Mouse (Mus musculus): ENCODE measurements at regions not wholly inside any gene's neighbourhood (a gene's known extent, or its start where the extent isn't known, plus 50 kb on each side); places are given as distances from the start of the nearest gene placed in this dataset.

- no peak overlapping the region for H3K27ac ChIP-seq
- no peak for ATAC-seq (replicated peaks; ENCODE audit: low FRiP score, low read depth)
- H3K27me3 ChIP-seq (ENCODE audit: insufficient read depth, low read length) = no peaks in the 10 kb centered on the region
- H3K9me3 ChIP-seq (replicated peaks; ENCODE audit: low read length) = no peaks in the 10 kb centered on the region
- no peaks in the 10 kb centered on the region for H3K4me1 ChIP-seq (replicated peaks; ENCODE audit: insufficient read depth, low read length)
- no peak for DNase-seq (ENCODE audit: low spot score)
- H3K9ac ChIP-seq (ENCODE audit: low read depth, low read length) = no peak overlapping the region
- H3K4me3 ChIP-seq (replicated peaks; ENCODE audit: low read depth, low read length) = no peak overlapping the region
- no peaks in the 10 kb centered on the region for H3K36me3 ChIP-seq (ENCODE audit: insufficient read depth, low read length)
- WGBS = 90% methylated on average over 9 of the region's 9 CpGs
- no peak for TF ChIP-seq CTCF (IDR thresholded peaks at IDR 0.05; ENCODE audit: low read depth)
- H3K4me2 ChIP-seq (ENCODE audit: low read length) = no peak overlapping the region
Measured at GRCm38 (mm10) chr13:46129236-46129855, 144.2 kb upstream of the Stmnd1 start.

GRCm38 (mm10) chr13:46123446-46123845 lies 150.1 kb upstream of the Stmnd1 start:
- DNase-seq (ENCODE audit: low spot score) = no peak
- WGBS = 60% methylated on average over 3 of the region's 3 CpGs
- H3K9me3 ChIP-seq (replicated peaks; ENCODE audit: low read length) = no peaks in the 10 kb centered on the region

GRCm38 (mm10) chr13:46116576-46116975 lies 151.8 kb upstream of the Atxn1 start:
- no peak overlapping the region for H3K4me2 ChIP-seq (ENCODE audit: low read length)
- H3K4me1 ChIP-seq (replicated peaks; ENCODE audit: insufficient read depth, low read length) = no peaks in the 10 kb centered on the region
- no peaks in the 10 kb centered on the region for H3K27me3 ChIP-seq (ENCODE audit: insufficient read depth, low read length)
- no peak overlapping the region for H3K9ac ChIP-seq (ENCODE audit: low read depth, low read length)
- no peak for TF ChIP-seq CTCF (IDR thresholded peaks at IDR 0.05; ENCODE audit: low read depth)
- H3K27ac ChIP-seq = no peak overlapping the region
- H3K4me3 ChIP-seq (replicated peaks; ENCODE audit: low read depth, low read length) = no peak overlapping the region
- ATAC-seq (replicated peaks; ENCODE audit: low FRiP score, low read depth) (no peak), DNase-seq (ENCODE audit: low spot score) (no peak)
- H3K36me3 ChIP-seq (ENCODE audit: insufficient read depth, low read length) = no peaks in the 10 kb centered on the region
- no peaks in the 10 kb centered on the region for H3K9me3 ChIP-seq (replicated peaks; ENCODE audit: low read length)
- 93% methylated on average over 4 of the region's 4 CpGs for WGBS

More at GRCm38 (mm10) chr13:46123446-46123845, 150.1 kb upstream of the Stmnd1 start:
- no peak overlapping the region for H3K4me2 ChIP-seq (ENCODE audit: low read length)
- no peaks in the 10 kb centered on the region for H3K27me3 ChIP-seq (ENCODE audit: insufficient read depth, low read length)
- no peak overlapping the region for H3K4me3 ChIP-seq (replicated peaks; ENCODE audit: low read depth, low read length)
- no peaks in the 10 kb centered on the region for H3K4me1 ChIP-seq (replicated peaks; ENCODE audit: insufficient read depth, low read length)
- no peaks in the 10 kb centered on the region for H3K36me3 ChIP-seq (ENCODE audit: insufficient read depth, low read length)
- no peak overlapping the region for H3K27ac ChIP-seq
- H3K9ac ChIP-seq (ENCODE audit: low read depth, low read length) = no peak overlapping the region
- no peak for TF ChIP-seq CTCF (IDR thresholded peaks at IDR 0.05; ENCODE audit: low read depth)
- no peak for ATAC-seq (replicated peaks; ENCODE audit: low FRiP score, low read depth)

GRCm38 (mm10) chr13:46104971-46105370 lies 140.2 kb upstream of the Atxn1 start:
- no peaks in the 10 kb centered on the region for H3K9me3 ChIP-seq (replicated peaks; ENCODE audit: low read length)
- TF ChIP-seq CTCF (IDR thresholded peaks at IDR 0.05; ENCODE audit: low read depth) = no peak
- ATAC-seq (replicated peaks; ENCODE audit: low FRiP score, low read depth) (no peak), DNase-seq (ENCODE audit: low spot score) (peak; percentile 57)
- H3K36me3 ChIP-seq (ENCODE audit: insufficient read depth, low read length) = no peaks in the 10 kb centered on the region
- 0 out of 2 replicates have a peak, but pooled peaks cover 3% of the 10 kb centered on the region for H3K4me1 ChIP-seq (replicated peaks; ENCODE audit: insufficient read depth, low read length)
- no peaks in the 10 kb centered on the region for H3K27me3 ChIP-seq (ENCODE audit: insufficient read depth, low read length)
- H3K9ac ChIP-seq (ENCODE audit: low read depth, low read length) = no peak overlapping the region
- no peak overlapping the region for H3K27ac ChIP-seq
- WGBS = 27% methylated on average over 6 of the region's 6 CpGs
- H3K4me2 ChIP-seq (ENCODE audit: low read length) = no peak overlapping the region
- H3K4me3 ChIP-seq (replicated peaks; ENCODE audit: low read depth, low read length) = no peak overlapping the region

- WGBS = 75% methylated on average over 7 of the region's 7 CpGs
- TF ChIP-seq CTCF (IDR thresholded peaks at IDR 0.05; ENCODE audit: low read depth) = no peak
Measured at GRCm38 (mm10) chr13:46098621-46099020, 133.8 kb upstream of the Atxn1 start.

GRCm38 (mm10) chr13:46098131-46098530 lies 133.3 kb upstream of the Atxn1 start:
- TF ChIP-seq CTCF (IDR thresholded peaks at IDR 0.05; ENCODE audit: low read depth) = no peak
- no peak overlapping the region for H3K4me2 ChIP-seq (ENCODE audit: low read length)
- no peak for DNase-seq (ENCODE audit: low spot score)
- H3K27me3 ChIP-seq (ENCODE audit: insufficient read depth, low read length) = no peaks in the 10 kb centered on the region
- WGBS = 83% methylated on average over 7 of the region's 7 CpGs
- H3K9ac ChIP-seq (ENCODE audit: low read depth, low read length) = no peak overlapping the region
- H3K27ac ChIP-seq = no peak overlapping the region
- H3K36me3 ChIP-seq (ENCODE audit: insufficient read depth, low read length) = no peaks in the 10 kb centered on the region
- H3K9me3 ChIP-seq (replicated peaks; ENCODE audit: low read length) = no peaks in the 10 kb centered on the region
- no peak overlapping the region for H3K4me3 ChIP-seq (replicated peaks; ENCODE audit: low read depth, low read length)
- ATAC-seq (replicated peaks; ENCODE audit: low FRiP score, low read depth) = no peak
- H3K4me1 ChIP-seq (replicated peaks; ENCODE audit: insufficient read depth, low read length) = no peaks in the 10 kb centered on the region

More at GRCm38 (mm10) chr13:46098621-46099020, 133.8 kb upstream of the Atxn1 start:
- Histone ChIP-seq H3K4me2 (ENCODE audit: low read length) (no peak overlapping the region), H3K4me3 (replicated peaks; ENCODE audit: low read depth, low read length) (no peak overlapping the region), H3K36me3 (ENCODE audit: insufficient read depth, low read length) (no peaks in the 10 kb centered on the region), H3K27ac (no peak overlapping the region), H3K9me3 (replicated peaks; ENCODE audit: low read length) (no peaks in the 10 kb centered on the region), H3K4me1 (replicated peaks; ENCODE audit: insufficient read depth, low read length) (no peaks in the 10 kb centered on the region), H3K9ac (ENCODE audit: low read depth, low read length) (no peak overlapping the region), H3K27me3 (ENCODE audit: insufficient read depth, low read length) (no peaks in the 10 kb centered on the region)
- ATAC-seq (replicated peaks; ENCODE audit: low FRiP score, low read depth) (no peak), DNase-seq (ENCODE audit: low spot score) (no peak)

GRCm38 (mm10) chr13:46096968-46097367 lies 132.2 kb upstream of the Atxn1 start:
- ATAC-seq (replicated peaks; ENCODE audit: low FRiP score, low read depth) (no peak), DNase-seq (ENCODE audit: low spot score) (peak; percentile 89)
- Histone ChIP-seq H3K27me3 (ENCODE audit: insufficient read depth, low read length) (no peaks in the 10 kb centered on the region), H3K4me1 (replicated peaks; ENCODE audit: insufficient read depth, low read length) (no peaks in the 10 kb centered on the region), H3K9me3 (replicated peaks; ENCODE audit: low read length) (no peaks in the 10 kb centered on the region), H3K4me2 (ENCODE audit: low read length) (no peak overlapping the region), H3K9ac (ENCODE audit: low read depth, low read length) (no peak overlapping the region), H3K36me3 (ENCODE audit: insufficient read depth, low read length) (no peaks in the 10 kb centered on the region), H3K4me3 (replicated peaks; ENCODE audit: low read depth, low read length) (no peak overlapping the region), H3K27ac (no peak overlapping the region)
- no peak for TF ChIP-seq CTCF (IDR thresholded peaks at IDR 0.05; ENCODE audit: low read depth)
- WGBS = 2% methylated on average over 5 of the region's 5 CpGs

Measured in kidney, postnatal 0 days (tissue).